Mouse (Mus musculus): ENCODE data around the gene Treh.

Gene Treh

GRCm38 (mm10) chr9:44734524-44735494, 61.8 kb downstream of the Treh start, which contains the start of gene Phldb1:
TSS of gene Phldb1 (minus strand) at chr9:44735198.
- peak; percentile 44 for DNase-seq (ENCODE audit: low read depth, low spot score)

GRCm38 (mm10) chr9:44735886-44736285, 62.9 kb downstream of the Treh start:
- no peak for DNase-seq (ENCODE audit: low read depth, low spot score)
